Mouse (Mus musculus) stomach, postnatal 0 days (tissue): ENCODE measurements around the gene Reep3.

ENCODE experiments used
- CTCF ChIP-seq: IDR thresholded peaks from 2 replicates; pipeline ENCODE4 v1.5.1; 2016; ENCODE audit warnings: antibody characterized with exemption, low read depth, mild to moderate bottlenecking, moderate library complexity
- EP300 ChIP-seq: optimal IDR thresholded peaks from 2 replicates; pipeline ENCODE3; 2016; ENCODE audit warnings: antibody characterized with exemption

- TF ChIP-seq CTCF = no peak
- TF ChIP-seq EP300 = no peak
Observed at GRCm38 (mm10) chr10:67104543-67104942, 7.8 kb upstream of the Reep3 start.
